Mouse (Mus musculus) retina, postnatal 7 days (tissue): ENCODE measurements at regions not wholly inside any gene's neighbourhood (a gene's known extent, or its start where the extent isn't known, plus 50 kb on each side); places are given as distances from the start of the nearest gene placed in this dataset.
"Not testable (repeated sequence)": the region's sequence is repeated elsewhere in the genome, so short reads cannot be mapped to it uniquely, and the experiment has no call there.

ENCODE experiments used
- DNase-seq: peaks from one replicate; pipeline ENCODE4 v3.0.0-alpha.2; 2012; ENCODE audit warnings: low read depth, low spot score

DNA sequence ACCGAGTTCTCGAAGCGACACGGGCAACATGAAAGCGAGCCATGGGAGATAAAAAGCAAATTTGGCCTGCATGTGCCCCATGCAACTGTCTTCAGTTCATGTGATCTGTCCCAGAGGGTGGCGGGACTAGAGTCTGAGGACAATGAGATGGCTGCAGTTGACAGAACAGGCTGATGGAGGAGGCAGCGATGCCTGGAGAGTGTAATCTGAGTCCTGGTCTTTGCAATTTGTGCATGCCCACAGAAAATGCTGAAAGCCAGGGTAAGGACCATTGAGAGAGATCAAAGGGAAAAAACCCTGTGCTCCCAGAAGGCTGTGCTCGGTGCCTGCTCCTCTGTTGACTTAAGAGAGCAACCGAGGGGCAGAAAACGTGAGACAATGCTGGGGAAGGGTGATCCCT lies 624.8 kb upstream of the BB014433 start:
- DNase-seq: no peak

- DNase-seq: no peak
Measured at GRCm38 (mm10) chr8:15670298-15670697, 624.4 kb upstream of the BB014433 start.

- DNase-seq: no peak
Measured at GRCm38 (mm10) chr8:15669515-15669914, 623.6 kb upstream of the BB014433 start.

- no peak for DNase-seq
Measured at GRCm38 (mm10) chr8:15660602-15661001, 614.7 kb upstream of the BB014433 start.

- no peak for DNase-seq
Measured at GRCm38 (mm10) chr8:15634769-15635366, 589.0 kb upstream of the BB014433 start.

DNA sequence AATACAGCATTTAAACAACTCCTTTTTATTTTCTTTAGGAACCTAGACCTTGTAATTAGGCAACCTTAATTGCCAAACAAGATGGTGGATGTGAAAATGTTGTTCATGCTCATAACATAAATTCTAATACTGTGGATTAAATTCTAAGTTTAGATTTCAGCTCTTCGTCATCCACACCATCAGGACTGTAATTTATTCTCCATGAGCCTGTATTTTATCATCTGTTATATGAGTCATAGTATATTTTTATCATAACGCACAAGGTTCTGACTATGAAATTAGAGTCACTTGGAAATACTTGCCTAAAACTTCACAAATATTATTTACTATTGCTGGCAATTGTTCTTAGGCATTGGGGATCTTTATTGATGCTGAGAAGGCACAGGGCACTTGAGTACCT lies 582.7 kb upstream of the BB014433 start:
- no peak for DNase-seq

DNA sequence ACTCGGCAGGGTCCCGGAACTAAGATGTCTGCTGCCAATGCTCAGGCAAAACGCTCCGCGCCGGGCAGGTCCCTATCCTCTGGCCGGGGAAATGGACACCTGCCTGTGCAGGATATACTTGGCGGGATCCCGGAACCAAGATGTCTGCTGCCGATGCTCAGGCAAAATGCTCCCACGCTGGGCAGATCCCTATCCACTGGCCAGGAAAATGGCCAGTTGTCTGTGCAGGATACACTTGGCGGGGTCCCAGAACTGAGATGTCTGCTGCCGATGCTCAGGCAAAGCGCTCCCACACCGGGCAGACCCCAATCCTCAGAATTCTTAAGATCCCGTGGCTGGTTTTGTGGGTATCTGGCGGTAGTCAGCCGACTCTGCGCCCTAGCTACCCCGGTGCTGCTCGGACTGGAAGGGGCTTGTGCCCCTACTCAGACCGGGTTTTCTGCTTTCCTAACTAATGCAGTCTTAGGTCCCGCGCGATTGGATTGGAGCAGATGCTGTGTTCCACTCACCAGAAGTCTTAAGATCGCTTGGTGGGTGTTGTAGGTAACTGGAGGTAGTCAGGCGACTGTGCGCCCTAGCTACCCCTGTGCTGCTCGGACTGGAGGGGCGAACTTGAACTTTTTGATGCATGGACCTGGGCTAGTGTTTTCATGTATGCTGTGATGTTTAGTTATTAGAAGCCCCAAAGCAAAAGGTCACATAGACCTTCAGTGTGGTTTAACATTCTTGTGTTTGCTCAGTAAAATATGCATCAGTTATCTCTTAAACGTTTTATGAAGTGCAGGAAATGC lies 577.9 kb upstream of the BB014433 start:
- DNase-seq: not testable (repeated sequence)

- no peak for DNase-seq
Measured at GRCm38 (mm10) chr8:15610217-15610616, 564.3 kb upstream of the BB014433 start.

GRCm38 (mm10) chr8:15607598-15608215 lies 561.8 kb upstream of the BB014433 start:
- DNase-seq: no peak

DNA sequence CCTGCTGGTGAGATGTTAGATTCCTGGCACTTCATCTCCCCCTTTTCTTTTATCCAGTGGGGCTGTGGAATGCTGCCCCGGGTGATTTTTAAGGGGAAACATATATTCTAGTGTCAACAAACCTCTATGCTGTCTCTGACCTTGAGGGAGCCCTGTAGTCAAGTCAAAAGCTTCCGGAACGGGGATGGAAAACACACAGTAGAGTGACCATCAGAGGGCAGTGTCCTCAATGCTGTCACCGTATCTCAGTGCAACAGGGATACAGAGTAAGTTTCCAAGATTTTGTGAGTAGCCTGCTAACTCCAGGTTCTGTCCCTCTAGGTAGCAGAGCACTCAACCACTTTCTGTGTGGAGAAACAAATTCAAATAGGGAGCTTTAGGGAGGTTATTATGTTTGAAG lies 555.7 kb upstream of the BB014433 start:
- no peak for DNase-seq

DNA sequence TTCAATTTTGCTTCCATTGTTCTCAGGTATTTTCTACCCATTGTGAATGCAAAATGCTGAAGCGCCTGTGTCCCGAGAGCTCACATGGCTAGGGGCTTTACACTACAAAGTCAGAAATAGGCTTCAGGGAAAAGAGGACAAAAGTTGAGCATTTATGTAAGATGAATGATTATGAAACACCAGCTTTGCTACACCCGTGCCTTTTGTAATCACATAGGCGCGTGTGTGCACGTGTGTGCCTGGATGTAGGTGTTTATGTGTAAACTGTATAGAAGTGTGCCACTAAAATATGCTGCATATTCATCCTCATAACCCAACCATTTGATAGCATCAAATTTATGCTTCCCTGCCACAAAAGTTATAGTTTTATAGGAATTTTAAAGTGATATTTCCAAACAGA lies 547.2 kb upstream of the BB014433 start:
- DNase-seq: no peak

GRCm38 (mm10) chr8:15583782-15584181 lies 537.9 kb upstream of the BB014433 start:
- DNase-seq: no peak

- no peak for DNase-seq
Measured at GRCm38 (mm10) chr8:15570091-15570490, 524.2 kb upstream of the BB014433 start.

DNA sequence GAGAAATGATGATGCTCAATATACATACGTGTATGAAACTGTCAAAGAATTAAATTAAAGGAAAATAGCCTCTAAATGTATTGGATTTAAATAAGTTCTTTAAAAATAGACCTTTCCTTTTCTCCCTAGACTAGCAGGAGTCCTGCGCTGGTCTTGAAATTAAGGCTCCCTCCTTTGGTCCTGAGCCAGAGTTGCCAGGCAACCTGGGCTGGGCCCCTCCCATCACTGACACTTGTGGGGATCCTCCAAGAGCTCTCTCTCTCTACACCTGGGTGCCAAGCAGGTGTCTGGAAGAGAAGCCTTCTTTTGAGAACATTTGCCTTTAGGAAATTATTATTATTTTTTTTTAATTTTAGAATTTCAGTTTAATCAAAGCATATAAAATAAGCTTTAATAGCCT lies 521.9 kb upstream of the BB014433 start:
- DNase-seq: no peak

GRCm38 (mm10) chr8:15562310-15563296 lies 516.7 kb upstream of the BB014433 start:
- no peak for DNase-seq

- no peak for DNase-seq
Measured at GRCm38 (mm10) chr8:15532027-15532426, 486.1 kb upstream of the BB014433 start.

DNA sequence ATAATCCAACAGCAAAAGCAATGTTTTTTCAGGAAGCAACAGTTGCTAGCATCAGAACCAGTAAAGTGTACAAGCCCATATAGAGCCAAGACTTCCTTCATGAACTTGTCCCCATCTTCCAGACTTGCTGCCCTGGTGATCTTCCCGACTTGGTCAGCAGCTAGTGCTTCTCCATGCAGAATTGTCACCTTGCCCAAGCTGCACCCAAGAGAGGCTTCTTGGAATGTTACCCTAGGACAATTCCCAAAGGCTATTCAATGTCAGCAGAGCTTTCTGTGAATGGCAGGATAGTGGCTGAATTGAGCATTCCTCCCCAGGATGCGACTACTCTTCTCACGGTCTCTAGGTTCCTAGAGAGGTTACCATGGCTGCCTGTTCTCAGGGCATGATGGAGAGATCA lies 479.6 kb upstream of the BB014433 start:
- no peak for DNase-seq

DNA sequence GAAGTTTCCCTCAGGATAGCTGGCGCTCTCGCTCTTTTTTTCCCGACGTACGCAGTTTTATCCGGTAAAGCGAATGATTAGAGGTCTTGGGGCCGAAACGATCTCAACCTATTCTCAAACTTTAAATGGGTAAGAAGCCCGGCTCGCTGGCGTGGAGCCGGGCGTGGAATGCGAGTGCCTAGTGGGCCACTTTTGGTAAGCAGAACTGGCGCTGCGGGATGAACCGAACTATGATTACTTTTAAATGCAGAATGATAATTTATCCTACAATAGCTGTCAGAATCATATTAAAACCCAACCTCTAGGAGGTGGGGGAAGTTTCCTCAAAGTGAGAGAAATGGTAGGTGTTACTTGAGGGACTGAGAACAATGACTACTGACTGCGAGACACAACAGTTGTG lies 474.0 kb upstream of the BB014433 start:
- DNase-seq: not testable (repeated sequence)

GRCm38 (mm10) chr8:15500973-15501372 lies 455.1 kb upstream of the BB014433 start:
- DNase-seq: no peak

GRCm38 (mm10) chr8:15497566-15497965 lies 451.7 kb upstream of the BB014433 start:
- no peak for DNase-seq

- DNase-seq: no peak
Measured at GRCm38 (mm10) chr8:15496248-15496647, 450.4 kb upstream of the BB014433 start.

- DNase-seq: no peak
Measured at GRCm38 (mm10) chr8:15490774-15491173, 444.9 kb upstream of the BB014433 start.
